Mouse (Mus musculus) liver (tissue): Measurements from ENCODE around the gene Popdc2.

ENCODE experiments used
- DNase-seq: peaks from one replicate; pipeline ENCODE4 v3.0.0-alpha.2; 2020; ENCODE audit warnings: mixed read lengths

Popdc2 gene

DNA sequence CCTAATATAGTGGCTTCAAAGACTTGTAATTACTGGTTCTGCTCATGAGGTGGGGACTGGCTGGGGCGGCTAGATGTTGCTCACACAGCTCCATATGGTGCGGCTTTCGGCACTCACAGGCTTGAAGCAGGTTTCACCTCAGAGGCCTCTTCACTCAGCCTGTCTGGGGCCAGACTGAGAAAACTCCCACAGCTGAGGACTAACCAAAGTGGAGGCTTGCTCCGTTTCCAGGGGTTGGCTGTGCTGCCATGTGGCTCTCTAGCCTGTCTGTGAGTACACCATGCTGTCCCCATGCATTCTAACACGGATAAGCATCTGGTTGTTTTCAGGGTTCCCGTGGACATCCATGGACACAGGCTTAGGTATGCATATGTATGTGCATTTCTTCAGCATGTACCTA, 16.6 kb downstream of the Popdc2 start:
- DNase-seq, result no peak

DNA sequence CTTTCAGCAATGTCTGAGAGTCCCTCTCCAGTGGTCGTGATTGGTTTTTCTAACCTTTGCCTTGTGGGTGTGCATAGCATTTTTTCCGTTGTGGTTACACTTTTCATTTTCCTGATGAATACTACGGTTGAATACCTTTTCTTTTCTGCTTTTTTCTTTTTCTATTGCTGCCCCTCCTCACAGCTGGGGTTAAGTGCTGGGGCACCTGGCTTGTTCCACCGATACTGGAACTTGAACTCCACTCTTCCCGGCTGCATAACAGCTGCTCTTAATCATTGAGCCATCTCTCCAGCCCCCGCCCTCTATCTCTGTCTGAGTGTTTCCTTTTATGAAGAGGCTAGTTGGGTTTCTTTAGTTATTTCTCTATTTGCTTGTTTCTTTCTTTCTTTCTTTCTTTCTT, 17.1 kb downstream of the Popdc2 start:
- no peak for DNase-seq

DNA sequence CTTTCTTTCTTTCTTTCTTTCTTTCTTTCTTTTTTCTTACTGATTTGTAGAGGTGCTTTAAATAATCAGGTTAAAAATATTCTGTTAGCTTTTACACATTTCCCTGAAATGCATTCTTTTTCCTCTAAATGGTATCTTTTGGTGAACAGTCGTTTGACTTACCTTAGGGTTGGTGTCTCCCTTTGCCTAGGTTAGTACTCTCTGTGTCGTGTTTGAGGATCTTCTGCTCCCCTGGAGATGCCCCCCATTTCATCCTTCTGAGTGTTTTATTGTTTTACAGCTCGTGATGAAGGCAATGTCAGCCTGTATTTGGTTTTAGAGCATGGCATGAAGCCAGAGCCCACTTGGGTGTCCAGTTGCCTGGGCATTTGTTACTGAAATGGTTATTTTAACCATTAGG, 17.5 kb downstream of the Popdc2 start:
- no peak for DNase-seq

DNA sequence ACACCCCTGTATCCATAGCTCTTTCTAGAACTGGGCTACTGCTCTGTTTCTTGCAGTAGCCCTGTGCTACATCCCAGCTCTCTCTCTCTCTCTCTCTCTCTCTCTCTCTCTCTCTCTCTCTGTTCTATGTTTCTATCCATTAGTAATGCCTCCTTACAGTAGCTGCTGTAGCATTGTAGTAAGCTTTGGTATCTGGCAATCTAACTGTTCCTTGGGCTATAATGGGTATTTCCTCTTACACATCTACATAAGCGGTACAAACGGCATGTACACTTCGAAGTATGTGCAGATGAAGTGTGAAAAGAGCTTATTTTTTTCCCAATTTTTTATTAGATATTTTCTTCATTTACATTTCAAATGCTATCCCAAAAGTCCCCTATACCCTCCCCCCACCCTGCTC, 17.9 kb downstream of the Popdc2 start:
- DNase-seq, result no peak

DNA sequence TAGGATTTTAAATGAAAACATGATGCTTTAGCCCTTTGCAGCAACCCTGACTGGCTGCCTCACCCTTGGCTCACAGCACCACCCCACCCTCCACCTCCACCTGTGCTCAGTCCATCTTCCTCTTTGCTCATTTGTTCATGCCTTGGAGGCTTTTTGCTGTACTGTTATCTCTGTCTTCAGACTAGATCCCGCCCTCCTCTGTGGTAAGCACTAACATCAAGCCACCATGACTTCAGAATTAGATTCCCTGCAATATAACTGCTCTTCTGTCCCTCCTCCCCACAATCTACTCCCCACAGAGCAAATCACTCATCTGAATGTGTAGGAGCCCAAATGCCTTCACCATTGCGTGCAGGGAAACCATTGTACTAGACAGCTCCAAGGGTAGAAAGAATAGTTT, 21.7 kb downstream of the Popdc2 start:
- peak; percentile 56 for DNase-seq

DNA sequence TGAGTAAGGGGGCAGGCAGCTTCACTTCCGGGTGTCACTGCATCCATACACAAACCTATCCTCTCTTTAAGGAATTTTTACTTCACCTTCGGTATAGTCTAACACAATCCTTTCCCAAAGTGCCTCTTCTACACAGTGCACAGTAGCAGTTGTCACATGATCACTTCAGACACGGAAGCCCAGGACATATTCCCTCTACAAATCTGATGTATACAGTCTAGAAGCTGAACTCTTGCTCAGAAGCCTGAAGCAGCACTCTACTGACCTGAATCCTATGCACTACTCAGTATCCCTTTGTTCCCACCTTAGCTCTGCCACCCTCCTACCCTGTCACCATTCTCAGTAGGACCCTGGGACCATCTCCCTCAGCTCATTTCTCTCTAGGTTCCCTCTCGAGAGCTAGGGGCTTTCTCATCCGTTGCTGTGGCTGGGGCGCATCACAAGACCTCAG, 23.2 kb downstream of the Popdc2 start:
- no peak for DNase-seq

DNA sequence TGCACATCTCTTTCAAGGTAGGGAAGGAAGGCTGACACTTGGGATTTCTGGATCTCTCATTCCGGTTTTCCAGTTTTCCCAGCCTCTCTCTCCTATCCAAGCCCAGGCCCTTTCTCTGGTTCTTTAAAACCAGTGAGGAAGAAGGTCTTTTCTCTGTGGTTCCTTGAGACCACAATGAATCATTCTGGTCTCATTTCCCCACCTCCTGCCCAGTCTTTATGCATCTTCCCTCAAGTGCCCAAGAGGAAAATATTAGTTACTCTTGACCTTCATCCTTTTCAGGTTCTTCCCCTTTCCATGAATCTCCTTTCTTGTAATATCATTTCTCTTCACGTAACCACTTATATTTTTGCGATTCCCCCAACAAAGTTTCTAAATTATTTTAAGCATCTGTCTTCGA, 23.7 kb downstream of the Popdc2 start:
- no peak for DNase-seq

DNA sequence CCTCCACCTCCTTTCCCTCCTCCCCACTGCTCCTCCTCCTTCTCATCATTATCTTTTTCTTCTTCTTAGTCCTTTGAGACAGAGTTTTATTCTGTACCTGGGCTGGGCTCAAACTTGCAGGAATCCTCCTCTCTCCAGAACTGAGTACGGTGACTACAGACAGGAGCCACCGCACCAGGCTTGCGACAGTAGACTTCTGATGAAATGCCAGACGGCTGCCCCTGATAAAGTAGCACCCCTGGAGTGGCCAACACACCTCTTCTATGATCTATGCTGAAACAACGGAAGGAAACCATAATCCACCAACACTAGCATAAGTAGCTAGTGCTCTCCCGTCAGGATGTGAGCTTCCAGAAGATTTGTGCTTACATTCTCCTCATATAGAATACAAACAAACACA, 25.4 kb downstream of the Popdc2 start:
- peak; percentile 58 for DNase-seq

DNA sequence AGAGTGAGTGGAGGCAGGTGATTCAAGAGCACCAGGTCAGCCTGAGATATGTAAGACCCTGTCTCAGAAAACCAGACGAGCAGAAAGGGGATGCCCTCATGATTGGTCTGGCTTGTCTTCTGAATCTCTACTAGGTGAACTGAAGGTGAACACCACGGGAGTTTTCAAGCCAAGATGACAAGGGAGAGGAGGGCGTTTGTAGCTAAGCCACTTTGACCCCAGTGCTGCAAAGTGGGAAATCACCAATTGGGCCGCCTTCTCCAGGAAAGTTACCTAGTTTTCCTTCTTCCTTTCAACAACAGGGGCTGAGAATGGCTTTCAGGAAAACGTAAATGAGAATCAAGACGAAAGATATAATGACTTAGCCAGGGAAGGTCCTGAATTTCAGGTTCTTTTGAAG, 26.7 kb downstream of the Popdc2 start:
- DNase-seq, result no peak

DNA sequence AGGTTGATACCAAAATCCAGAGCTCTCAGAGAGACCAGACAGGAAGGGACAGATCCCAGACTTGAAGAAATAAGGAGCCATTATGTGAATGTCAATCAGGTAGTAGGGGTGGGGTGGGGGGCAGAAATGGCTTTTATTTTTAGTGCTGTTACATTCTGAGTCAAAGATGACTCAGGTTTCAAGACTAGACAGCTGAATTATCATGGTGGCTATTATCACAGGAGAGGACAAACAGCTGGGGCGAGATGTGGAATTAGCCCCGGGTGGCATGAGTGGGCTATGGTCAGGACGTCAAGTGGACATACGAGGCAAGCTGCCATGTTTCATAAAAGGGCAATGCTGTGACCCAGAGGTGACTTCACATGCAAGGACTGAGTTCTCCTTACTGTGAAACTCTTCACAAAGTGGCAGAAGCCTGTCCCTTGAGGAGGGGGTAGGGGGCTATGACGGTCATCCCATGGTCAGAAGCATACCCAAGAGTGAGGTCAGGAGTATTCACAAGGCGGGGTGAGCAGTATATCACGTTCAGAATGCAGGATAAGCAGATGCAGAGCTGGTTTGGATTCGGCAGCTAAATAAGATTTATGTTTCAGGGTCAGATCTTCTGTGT, 27.4 kb downstream of the Popdc2 start:
- DNase-seq, result no peak

DNA sequence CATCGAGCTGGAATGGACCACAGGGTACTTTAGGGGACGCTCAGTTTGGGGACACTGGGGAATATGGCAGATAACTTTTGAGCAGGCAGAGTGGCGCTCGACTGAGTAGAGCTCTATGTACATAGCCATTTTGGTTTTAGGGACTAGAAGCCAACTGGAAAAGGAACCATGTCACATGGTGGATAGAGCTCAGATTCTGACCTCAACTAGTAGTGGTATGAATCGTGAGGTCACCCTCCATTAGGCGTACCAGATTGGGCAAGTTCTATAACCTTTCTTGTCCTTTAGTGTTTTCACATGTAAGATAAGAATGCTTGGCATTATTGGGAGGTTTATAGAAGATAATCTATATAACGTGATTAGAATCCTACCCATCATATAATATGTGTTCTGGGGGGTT, 28.3 kb downstream of the Popdc2 start:
- DNase-seq, result no peak

DNA sequence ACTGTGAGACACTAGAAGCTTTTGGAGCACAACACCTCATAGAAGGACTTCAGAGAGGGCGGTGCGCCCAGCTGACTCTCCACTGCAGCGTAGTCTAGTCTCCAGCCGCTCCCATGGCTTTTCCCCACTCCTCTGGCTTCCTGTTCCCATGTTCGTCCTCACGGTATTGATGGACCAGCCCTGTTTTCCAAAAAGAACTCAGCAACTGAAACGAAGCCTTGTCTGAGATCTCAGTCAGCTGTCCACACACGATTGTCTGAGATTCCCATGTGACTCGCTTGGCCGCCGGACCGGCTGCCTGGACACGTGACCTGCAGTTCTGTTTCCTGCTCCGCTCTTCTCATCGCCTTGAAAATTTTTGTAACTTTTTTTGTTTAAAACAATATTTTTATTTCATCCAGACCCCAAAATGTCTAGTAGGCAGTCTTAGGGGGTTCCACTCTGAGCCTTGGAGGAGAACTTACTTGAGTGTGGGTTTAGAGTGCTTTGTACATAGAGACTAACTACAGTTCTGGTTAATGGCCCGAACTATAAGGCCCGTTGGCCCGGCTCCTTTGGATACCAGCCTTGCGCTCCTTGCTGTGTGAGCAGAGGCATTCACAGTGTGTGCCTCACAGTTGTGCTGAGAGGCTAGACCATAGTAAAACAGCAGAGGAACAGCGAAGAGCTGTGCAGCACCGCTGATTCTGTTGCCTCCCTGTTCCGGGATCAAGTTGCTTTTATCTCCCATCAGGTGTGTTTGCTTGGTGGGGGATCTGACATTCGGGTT, 30.3 kb downstream of the Popdc2 start:
- DNase-seq, result no peak

DNA sequence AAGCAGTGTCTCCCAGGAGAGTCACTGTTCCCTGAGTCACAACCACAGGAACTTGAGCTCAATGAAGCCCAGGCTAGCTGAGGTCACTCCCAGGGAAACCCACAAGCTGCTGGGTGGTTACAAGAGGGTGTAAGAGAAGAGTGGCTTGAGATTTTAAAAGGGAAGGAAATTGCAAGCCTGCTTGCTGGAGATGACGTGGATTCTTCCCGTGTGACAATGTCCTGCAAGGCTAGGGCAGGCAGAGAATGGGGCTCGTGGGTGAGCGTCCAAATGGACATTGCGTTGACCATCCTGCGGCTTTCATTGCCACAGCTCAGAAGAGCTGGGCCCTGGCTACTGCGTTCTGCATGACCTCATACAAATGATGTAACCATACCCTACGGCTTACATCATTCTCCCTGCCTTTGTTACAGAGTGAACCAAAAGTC, 32.2 kb downstream of the Popdc2 start:
- DNase-seq, result no peak

DNA sequence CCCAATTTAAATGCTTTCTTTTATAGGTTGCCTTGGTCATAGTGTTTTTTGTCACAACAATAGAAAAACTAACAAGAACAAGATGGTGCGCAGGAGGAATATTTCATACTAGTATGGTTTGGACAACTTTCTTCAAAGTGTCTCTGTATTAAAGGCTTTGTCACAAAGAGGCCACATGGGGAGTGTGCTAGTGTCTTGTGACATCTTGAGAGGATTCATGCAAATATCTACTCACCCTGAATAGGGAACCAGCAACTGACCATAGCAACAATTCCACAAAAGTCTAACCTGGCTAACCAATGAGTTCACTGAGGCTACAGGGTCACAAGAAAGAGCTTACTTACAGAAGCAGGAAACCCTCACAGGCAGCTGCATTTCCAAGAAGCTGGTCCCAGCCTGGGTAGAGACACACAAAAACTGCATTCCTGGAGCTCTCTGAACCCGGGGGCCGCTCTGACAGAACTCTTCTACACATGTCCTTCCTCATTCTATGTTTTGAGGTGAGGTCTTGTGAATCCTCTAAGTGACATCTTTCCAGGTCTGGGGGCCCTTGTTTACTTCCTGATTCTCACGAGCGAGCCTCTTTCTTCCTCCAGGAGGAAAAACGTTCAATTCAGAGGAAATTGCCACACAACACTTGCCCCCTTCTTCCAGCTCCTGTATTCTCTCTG, 33.2 kb downstream of the Popdc2 start:
- DNase-seq, result no peak

DNA sequence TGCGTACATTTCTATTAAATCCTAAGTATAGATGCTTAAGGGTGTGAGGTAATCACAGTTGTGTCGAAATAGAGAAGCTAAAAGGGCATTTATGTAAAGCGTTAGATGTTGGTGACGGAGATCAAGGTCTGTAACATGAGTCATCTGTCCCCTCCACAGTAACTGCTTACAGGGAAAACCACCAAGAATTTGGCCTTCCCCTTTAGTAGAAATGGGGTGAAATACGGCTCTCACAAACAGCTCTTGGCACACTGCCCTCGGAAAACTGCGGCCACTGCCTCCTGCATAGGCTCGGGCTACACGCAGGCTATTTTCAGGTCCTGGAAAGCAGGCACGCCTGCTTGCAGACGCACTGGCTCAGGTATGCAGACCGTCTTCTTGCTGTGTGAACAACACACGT, 34.1 kb downstream of the Popdc2 start:
- DNase-seq, result peak; percentile 45

DNA sequence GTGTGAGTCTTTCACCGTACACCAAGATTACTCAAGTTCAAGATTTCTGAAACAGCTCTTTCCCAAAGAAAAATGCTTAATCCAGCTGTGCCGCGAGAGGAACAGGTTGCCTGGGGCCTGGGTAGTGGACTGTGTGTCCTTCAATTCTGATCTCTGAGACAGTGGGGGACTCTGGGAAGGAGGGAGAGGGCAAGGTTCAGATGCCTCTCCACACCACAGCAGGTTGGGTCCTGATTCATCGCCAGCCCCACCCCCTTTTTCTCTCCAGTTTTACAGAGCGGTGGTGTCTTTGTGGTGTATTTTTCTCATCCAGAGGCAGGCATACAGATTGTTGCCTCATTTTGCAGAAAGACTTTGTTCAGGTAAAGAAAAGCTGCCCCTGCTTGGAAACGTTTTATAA, 36.3 kb downstream of the Popdc2 start:
- DNase-seq, result no peak

DNA sequence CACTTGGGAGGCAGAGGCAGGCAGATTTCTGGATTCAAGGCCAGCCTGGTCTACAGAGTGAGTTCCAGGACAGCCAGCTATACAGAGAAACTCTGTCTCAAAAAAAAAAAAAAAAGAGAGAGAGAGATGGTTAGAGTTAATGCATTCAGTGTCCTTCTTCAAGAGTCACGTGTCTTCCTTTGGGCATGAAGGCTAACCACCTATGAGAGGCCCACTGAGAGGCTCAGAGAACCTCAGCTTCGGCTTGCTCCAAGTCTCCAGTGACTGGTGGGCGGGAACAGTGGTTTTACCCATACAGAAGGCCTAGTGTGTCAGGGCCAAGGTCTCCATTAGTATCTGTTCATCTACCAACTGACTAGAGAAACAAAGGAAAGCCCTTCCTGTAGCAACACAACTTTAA, 37.1 kb downstream of the Popdc2 start:
- no peak for DNase-seq

DNA sequence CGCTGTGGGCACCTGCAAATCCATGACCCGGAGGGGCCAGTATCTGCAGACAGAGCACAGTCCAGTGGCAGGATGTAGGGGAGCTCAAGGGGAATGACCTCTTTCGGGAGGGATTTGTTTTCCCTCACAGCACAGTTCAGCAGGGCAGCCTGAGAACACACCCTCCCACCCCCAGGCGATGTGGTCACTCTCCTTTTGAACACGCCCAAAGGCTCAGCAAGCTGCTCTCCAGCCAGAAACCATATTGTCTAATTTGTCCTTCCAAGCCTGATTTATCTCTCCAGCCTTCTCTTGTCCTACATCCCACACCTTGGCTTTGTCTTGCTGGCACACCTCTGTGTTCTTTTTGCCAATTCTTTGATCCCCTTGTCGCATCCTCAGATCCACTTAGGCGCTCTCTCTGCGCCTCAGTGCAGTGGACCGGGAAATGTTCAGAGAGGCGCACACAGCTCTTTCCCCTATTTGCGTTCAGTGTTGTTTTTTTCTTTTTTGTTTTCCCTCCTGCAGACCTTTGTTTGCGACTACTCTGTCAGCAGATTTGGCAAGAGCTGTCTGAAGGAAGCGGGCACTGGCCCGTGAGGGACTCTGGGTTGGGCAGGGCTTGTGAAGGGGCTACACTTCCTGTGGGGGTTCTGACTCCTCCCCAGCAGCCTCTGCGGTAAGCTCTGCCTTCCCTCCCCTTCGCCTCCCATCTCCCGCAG, 37.7 kb downstream of the Popdc2 start:
- peak; percentile 59 for DNase-seq

DNA sequence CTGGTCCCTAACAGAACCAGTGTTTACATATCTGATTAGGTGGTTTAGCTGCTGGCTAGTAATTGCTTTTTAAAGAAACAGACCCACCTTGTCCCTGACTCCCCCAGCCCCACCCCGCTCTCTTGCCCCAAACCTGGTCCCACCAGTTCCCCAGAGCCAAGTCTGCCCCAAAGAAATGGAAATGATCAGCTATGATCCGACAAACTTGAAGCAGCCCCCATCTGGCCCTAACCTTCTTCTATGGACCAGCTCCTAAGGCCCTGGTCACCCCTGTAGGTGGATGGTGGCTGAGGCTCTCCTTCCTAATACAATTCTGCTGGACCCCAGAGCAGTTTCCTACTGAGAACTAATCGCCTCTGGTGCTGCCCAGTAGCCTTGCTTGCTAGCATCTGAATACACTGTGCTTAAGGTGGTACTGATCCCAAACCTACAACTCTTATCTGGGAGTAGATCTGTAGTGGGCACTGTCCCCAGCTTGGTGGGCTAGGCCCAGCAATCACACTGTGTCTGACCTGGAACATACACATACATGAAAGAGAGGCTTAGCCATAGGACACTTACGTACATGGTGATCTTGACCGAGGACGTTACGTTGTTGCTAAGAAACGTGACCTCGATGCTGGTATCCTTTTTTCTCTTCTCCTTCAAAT, 38.4 kb downstream of the Popdc2 start:
- DNase-seq, result no peak

DNA sequence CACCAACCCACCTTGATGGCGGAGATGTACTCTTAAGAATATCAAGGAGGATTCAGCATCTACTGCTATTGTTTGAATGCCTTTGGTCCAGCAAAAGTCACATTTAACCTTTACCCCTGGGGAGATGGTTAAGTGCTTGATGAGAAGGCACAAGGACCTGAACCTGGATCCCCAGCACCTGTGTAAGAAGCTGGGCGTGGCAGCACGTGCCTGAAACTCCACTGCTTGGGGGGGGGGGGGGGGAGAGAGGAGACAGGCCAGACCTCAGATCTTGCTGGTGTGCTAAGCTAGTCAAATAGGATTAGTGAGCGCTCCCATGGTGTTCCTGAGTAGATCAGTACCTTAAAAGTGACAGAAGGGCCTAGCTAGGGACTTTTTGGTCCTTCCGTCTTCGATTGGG, 39.5 kb downstream of the Popdc2 start:
- no peak for DNase-seq

DNA sequence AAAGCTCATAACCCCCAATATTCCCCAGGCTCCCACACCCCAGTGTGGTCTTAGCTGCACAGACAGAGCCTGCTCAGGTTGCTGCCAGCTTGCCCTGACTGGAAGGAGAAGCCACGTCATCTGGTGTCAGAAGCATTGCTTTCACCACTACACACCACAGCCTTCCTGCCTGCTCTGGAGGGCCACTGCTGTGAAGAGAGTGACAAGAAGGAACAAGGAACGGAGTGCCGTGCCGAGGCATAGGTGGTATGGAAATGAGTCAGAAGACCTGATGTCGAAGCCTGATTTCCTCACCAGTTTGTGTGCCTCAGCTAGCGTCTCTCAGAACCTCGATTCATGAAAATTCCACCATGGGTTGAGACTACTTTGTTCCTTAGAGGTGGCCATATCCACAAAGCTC, 41.6 kb downstream of the Popdc2 start:
- DNase-seq, result peak; percentile 28

DNA sequence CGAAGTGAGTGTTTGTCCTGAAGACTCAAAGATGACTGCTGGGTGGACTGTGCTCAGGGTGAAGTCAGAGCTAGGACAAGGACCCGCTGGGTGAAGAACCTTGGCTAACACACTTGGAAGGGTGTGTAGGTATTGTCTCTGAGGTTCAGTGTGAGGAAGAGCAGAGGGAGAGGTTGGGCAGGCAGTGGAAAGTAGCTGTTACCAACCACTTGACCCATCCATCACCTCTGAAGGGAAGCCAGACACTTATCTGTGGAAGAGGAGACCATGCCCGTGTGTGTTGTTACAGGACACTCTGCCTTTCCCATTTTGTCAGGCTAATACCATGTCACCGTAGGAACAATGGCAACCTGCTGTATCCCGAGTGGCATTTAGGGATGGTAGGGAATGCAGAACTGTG, 44.3 kb downstream of the Popdc2 start:
- no peak for DNase-seq

DNA sequence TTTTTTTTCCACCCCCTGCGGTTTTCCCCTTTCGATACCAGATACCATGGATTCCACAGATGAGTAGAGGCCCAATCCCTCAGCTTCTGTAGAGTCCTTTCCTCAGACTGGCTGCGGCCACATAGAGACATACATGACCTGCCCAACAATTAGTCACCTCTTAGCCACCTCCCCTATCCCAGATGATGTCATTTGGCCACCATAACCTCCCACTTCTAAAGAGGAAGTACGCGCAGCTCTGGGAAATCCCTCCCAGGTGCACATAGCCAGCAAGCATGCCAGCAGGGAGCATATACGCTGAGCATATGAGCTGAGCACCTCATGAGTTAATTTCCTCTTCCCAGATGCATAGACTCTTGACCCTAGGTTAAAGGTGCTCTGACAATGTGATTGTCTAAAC, 44.7 kb downstream of the Popdc2 start:
- DNase-seq, result peak; percentile 23
